Mouse (Mus musculus) MEL (cell line): ENCODE measurements around the gene Ifna5. TPM values are rescaled to one million over a fixed set of nuclear protein-coding genes. Genes with fewer than 3 reads are reported as not detected.
A peak's percentile ranks its signal among the peaks of the same experiment; 100 is the strongest.

Experiments
- DNase-seq: peaks from one replicate; pipeline ENCODE4 v3.0.0; 2011; ENCODE audit warnings: low read depth, low spot score
- H3K27ac ChIP-seq: 2 replicates; pipeline ENCODE4 v1.5.1; 2012; ENCODE audit warnings: low read depth, mild to moderate bottlenecking, control low read depth, low read length, moderate library complexity; ENCODE audit not compliant: control insufficient read depth
- H3K27me3 ChIP-seq, 2 experiments: fragments of 150-350 bp in 1 of 2; sonication (generic) in 1 of 2; 2 replicates each; pipeline ENCODE4 v1.6.1; 2012; ENCODE audit warnings: low read length in 2 of 2, mild to moderate bottlenecking in 2 of 2, improper control_type of control experiment in 1 of 2, moderate library complexity in 1 of 2; ENCODE audit not compliant: insufficient read depth in 2 of 2, control insufficient read depth in 1 of 2
- H3K36me3 ChIP-seq, 2 experiments: 2 replicates each; pipeline ENCODE4 v1.6.1; 2012 to 2014; ENCODE audit warnings: low read length in 2 of 2, improper control_type of control experiment in 1 of 2, inconsistent platforms in 1 of 2, mild to moderate bottlenecking in 1 of 2; ENCODE audit not compliant: insufficient read depth in 2 of 2, control insufficient read depth in 1 of 2
- H3K4me1 ChIP-seq, 2 experiments: fragments of 150-350 bp in 1 of 2; sonication (generic) in 1 of 2; 2 replicates each; pipeline ENCODE4 v1.6.1; 2012; ENCODE audit warnings: low read length in 2 of 2, improper control_type of control experiment in 1 of 2, mild to moderate bottlenecking in 1 of 2; ENCODE audit not compliant: insufficient read depth in 2 of 2, control insufficient read depth in 1 of 2
- H3K4me3 ChIP-seq, 2 experiments: fragments of 150-350 bp in 1 of 2; sonication (generic) in 1 of 2; 2 replicates each; pipeline ENCODE4 v1.5.1; 2012; ENCODE audit warnings: low read depth in 2 of 2, low read length in 2 of 2, mild to moderate bottlenecking in 2 of 2, moderate library complexity in 2 of 2, control low read depth in 1 of 2, improper control_type of control experiment in 1 of 2; ENCODE audit not compliant: control insufficient read depth in 1 of 2, insufficient read depth in 1 of 2
- H3K79me2 ChIP-seq: 2 replicates; pipeline ENCODE4 v1.6.1; 2012; ENCODE audit warnings: mild to moderate bottlenecking, low read length, moderate library complexity; ENCODE audit not compliant: control insufficient read depth, poor library complexity, insufficient read depth
- H3K9ac ChIP-seq: 2 replicates; pipeline ENCODE4 v1.6.1; 2012; ENCODE audit warnings: low read depth, mild to moderate bottlenecking, control low read depth, low read length, moderate library complexity; ENCODE audit not compliant: control insufficient read depth, poor library complexity, severe bottlenecking
- H3K9me3 ChIP-seq: fragments of 150-350 bp; sonication (generic); replicated peaks from 2 replicates; pipeline ENCODE4 v1.6.1; 2012; ENCODE audit warnings: mild to moderate bottlenecking, low read length, improper control_type of control experiment, moderate library complexity; ENCODE audit not compliant: insufficient read depth
- CHD2 ChIP-seq: IDR thresholded peaks from 2 replicates; pipeline ENCODE4 v1.6.1; 2011; ENCODE audit warnings: low read length, improper control_type of control experiment
- E2F4 ChIP-seq: IDR thresholded peaks from 2 replicates; pipeline ENCODE4 v1.6.1; 2011; ENCODE audit warnings: low read depth, low read length, improper control_type of control experiment, borderline replicate concordance
- ELF1 ChIP-seq: IDR thresholded peaks from 2 replicates; pipeline ENCODE4 v1.6.1; 2014; ENCODE audit warnings: low read depth, mild to moderate bottlenecking, inconsistent platforms, low read length, improper control_type of control experiment, moderate library complexity
- EP300 ChIP-seq, 2 experiments: IDR thresholded peaks; 2 replicates each; pipeline ENCODE4 v1.6.1; 2011; ENCODE audit warnings: improper control_type of control experiment in 2 of 2, low read length in 2 of 2, low read depth in 1 of 2, mild to moderate bottlenecking in 1 of 2
- ETS1 ChIP-seq: IDR thresholded peaks from 2 replicates; pipeline ENCODE4 v1.6.1; 2012; ENCODE audit warnings: low read depth, mild to moderate bottlenecking, inconsistent platforms, low read length, improper control_type of control experiment, moderate library complexity
- GABPA ChIP-seq: IDR thresholded peaks from 2 replicates; pipeline ENCODE4 v1.6.1; 2012; ENCODE audit warnings: low read depth, mild to moderate bottlenecking, inconsistent platforms, low read length, improper control_type of control experiment, moderate library complexity
- GATA1 ChIP-seq: IDR thresholded peaks from 2 replicates; pipeline ENCODE4 v1.6.1; 2011; ENCODE audit warnings: low read depth, low read length, improper control_type of control experiment
- JUND ChIP-seq: IDR thresholded peaks from 2 replicates; pipeline ENCODE4 v1.6.1; 2011; ENCODE audit warnings: low read depth, mild to moderate bottlenecking, improper control_type of control experiment, low read length
- KAT2A ChIP-seq: conservative IDR thresholded peaks from 2 replicates; pipeline ENCODE4 v1.6.1; 2012; ENCODE audit warnings: low read depth, low read length, improper control_type of control experiment, inconsistent platforms
- MAFK ChIP-seq: IDR thresholded peaks from 2 replicates; pipeline ENCODE4 v1.6.1; 2011; ENCODE audit warnings: low read depth, mild to moderate bottlenecking, low read length, improper control_type of control experiment, borderline replicate concordance
- MAX ChIP-seq: IDR thresholded peaks from 2 replicates; pipeline ENCODE4 v1.6.1; 2011; ENCODE audit warnings: low read length, improper control_type of control experiment
- MAZ ChIP-seq: IDR thresholded peaks from 2 replicates; pipeline ENCODE4 v1.6.1; 2012; ENCODE audit warnings: low read depth, mild to moderate bottlenecking, inconsistent platforms, low read length, improper control_type of control experiment
- MEF2A ChIP-seq: IDR thresholded peaks from 2 replicates; pipeline ENCODE4 v1.6.1; 2014; ENCODE audit warnings: low read depth, mild to moderate bottlenecking, inconsistent platforms, low read length, improper control_type of control experiment; ENCODE audit not compliant: poor library complexity, insufficient replicate concordance, severe bottlenecking; ENCODE audit errors: extremely low read depth
- MXI1 ChIP-seq: IDR thresholded peaks from 2 replicates; pipeline ENCODE4 v1.6.1; 2011; ENCODE audit warnings: mild to moderate bottlenecking, low read depth, low read length, improper control_type of control experiment
- MYC ChIP-seq: IDR thresholded peaks from 2 replicates; pipeline ENCODE4 v1.6.1; 2011; ENCODE audit warnings: low read depth, mild to moderate bottlenecking, low read length, improper control_type of control experiment, moderate library complexity
- NELFE ChIP-seq: IDR thresholded peaks from 2 replicates; pipeline ENCODE4 v1.6.1; 2011; ENCODE audit warnings: low read depth, low read length, improper control_type of control experiment
- NRF1 ChIP-seq: IDR thresholded peaks from 2 replicates; pipeline ENCODE4 v1.6.1; 2014; ENCODE audit warnings: low read depth, mild to moderate bottlenecking, inconsistent platforms, low read length, improper control_type of control experiment, moderate library complexity; ENCODE audit not compliant: poor library complexity, insufficient read depth, severe bottlenecking
- POLR2A ChIP-seq, 2 experiments: IDR thresholded peaks; 2 replicates each; pipeline ENCODE4 v1.6.1; 2011 to 2012; ENCODE audit warnings: low read length in 2 of 2, mild to moderate bottlenecking in 2 of 2, control low read depth in 1 of 2, improper control_type of control experiment in 1 of 2, low read depth in 1 of 2, moderate library complexity in 1 of 2; ENCODE audit not compliant: control insufficient read depth in 1 of 2, insufficient read depth in 1 of 2, poor library complexity in 1 of 2
- POLR2AphosphoS2 ChIP-seq: IDR thresholded peaks from 2 replicates; pipeline ENCODE4 v1.6.1; 2011; ENCODE audit warnings: low read length, improper control_type of control experiment
- RAD21 ChIP-seq: IDR thresholded peaks from 2 replicates; pipeline ENCODE4 v1.6.1; 2011; ENCODE audit warnings: mild to moderate bottlenecking, low read depth, low read length, improper control_type of control experiment
- RCOR1 ChIP-seq: IDR thresholded peaks from 2 replicates; pipeline ENCODE4 v1.6.1; 2012; ENCODE audit warnings: low read depth, mild to moderate bottlenecking, inconsistent platforms, low read length, improper control_type of control experiment
- SIN3A ChIP-seq: IDR thresholded peaks from 2 replicates; pipeline ENCODE4 v1.6.1; 2012; ENCODE audit warnings: low read length, improper control_type of control experiment, inconsistent platforms
- TAL1 ChIP-seq: IDR thresholded peaks from 2 replicates; pipeline ENCODE4 v1.6.1; 2012; ENCODE audit warnings: mild to moderate bottlenecking, inconsistent platforms, low read length, moderate library complexity, mixed read lengths
- USF2 ChIP-seq, 2 experiments: IDR thresholded peaks; 2 replicates each; pipeline ENCODE4 v1.6.1; 2011 to 2012; ENCODE audit warnings: improper control_type of control experiment in 2 of 2, low read length in 2 of 2, borderline replicate concordance in 1 of 2, inconsistent platforms in 1 of 2, low read depth in 1 of 2, mild to moderate bottlenecking in 1 of 2; ENCODE audit not compliant: insufficient read depth in 1 of 2
- ZC3H11A ChIP-seq: IDR thresholded peaks from 2 replicates; pipeline ENCODE4 v1.6.1; 2012; ENCODE audit warnings: low read depth, mild to moderate bottlenecking, inconsistent platforms, low read length, improper control_type of control experiment
- ZMIZ1 ChIP-seq: IDR thresholded peaks from 2 replicates; pipeline ENCODE4 v1.6.1; 2012; ENCODE audit warnings: low read depth, mild to moderate bottlenecking, inconsistent platforms, low read length, improper control_type of control experiment, moderate library complexity
- polyA plus RNA-seq, 2 experiments: library from polyadenylated mRNA; stranded (reverse) in 1 of 2; unstranded in 1 of 2; fragments of >175 nt in 1 of 2; fragments of >200 nt in 1 of 2; gene quantifications; 2 replicates each; pipeline versions ENCODE4 v1.2.1 to v1.2.4; 2012; ENCODE audit warnings: low replicate concordance in 2 of 2, low read depth in 1 of 2; ENCODE audit not compliant: insufficient read length in 2 of 2, insufficient read depth in 1 of 2, missing spikeins in 1 of 2
- total RNA-seq: library from RNA; depleted of rRNA; stranded (reverse); fragments of 300-350 nt; gene quantifications from 2 replicates; pipeline ENCODE4 v1.2.3, GENCODE M21; 2012

The Ifna5 gene
- total and polyA plus RNA-seq, 3 experiments = not detected

GRCm38 (mm10) chr4:88864599-88864998, 29.3 kb downstream of the Ifna5 start (continued):
- no peak; the same call in 1 of the 2 replicates for TF ChIP-seq MXI1
- no peak for TF ChIP-seq ZMIZ1

GRCm38 (mm10) chr4:88865011-88865569, 29.8 kb downstream of the Ifna5 start:
- TF ChIP-seq GABPA (no peak), ZC3H11A (no peak), RAD21 (no peak), JUND (no peak), MYC (no peak), USF2 (IDR thresholded peaks at IDR 0.05; ENCODE audit: borderline replicate concordance in 1 of 2, insufficient read depth in 1 of 2, low read depth in 1 of 2, low read length in 2 of 2) (no peak), NELFE (no peak), MEF2A (no peak), POLR2A (IDR thresholded peaks at IDR 0.05; ENCODE audit: control insufficient read depth in 1 of 2, insufficient read depth in 1 of 2, low read depth in 1 of 2, low read length in 2 of 2, poor library complexity in 1 of 2) (no peak), KAT2A (no peak), ZMIZ1 (no peak), E2F4 (no peak), POLR2AphosphoS2 (no peak), RCOR1 (0 out of 2 replicates have a peak, but pooled peaks have one; percentile 21), ELF1 (no peak), MXI1 (no peak), NRF1 (no peak), SIN3A (peak; percentile 9; the same call in 1 of the 2 replicates), GATA1 (no peak), MAX (peak; percentile 29; the same call in 1 of the 2 replicates), CHD2 (no peak), EP300 (IDR thresholded peaks at IDR 0.05; ENCODE audit: low read depth in 1 of 2, low read length in 2 of 2) (peak in 1 of 2 experiments; percentile 37; a peak in 2 of 4 replicates), ETS1 (peak; percentile 20; the same call in 1 of the 2 replicates), TAL1 (no peak), MAZ (no peak), MAFK (no peak)
- peaks cover 13 to 14% of the 10 kb centered on the region in 2 experiments for H3K4me1 ChIP-seq
- H3K9ac ChIP-seq = peak overlapping the region; percentile 54
- H3K9me3 ChIP-seq = no peaks in the 10 kb centered on the region
- H3K79me2 ChIP-seq = no peaks in the 10 kb centered on the region
- H3K4me3 ChIP-seq = peak overlapping the region; percentile 35 to 48
- peak overlapping the region; percentile 79 for H3K27ac ChIP-seq
- H3K36me3 ChIP-seq = peaks cover 0 to 15% of the 10 kb centered on the region in 2 experiments; a peak in 2 of 4 replicates
- peaks cover 0 to 6% of the 10 kb centered on the region in 2 experiments; a peak in 2 of 4 replicates for H3K27me3 ChIP-seq
- DNase-seq = peak; percentile 68
